Mouse (Mus musculus): ENCODE measurements around the gene Wbp11. TPM values are rescaled to one million over a fixed set of nuclear protein-coding genes. Genes with fewer than 3 reads are reported as not detected.

Gene Wbp11
- total RNA-seq (2021): 100 to 1,000 TPM; 119 to 130 TPM

DNA sequence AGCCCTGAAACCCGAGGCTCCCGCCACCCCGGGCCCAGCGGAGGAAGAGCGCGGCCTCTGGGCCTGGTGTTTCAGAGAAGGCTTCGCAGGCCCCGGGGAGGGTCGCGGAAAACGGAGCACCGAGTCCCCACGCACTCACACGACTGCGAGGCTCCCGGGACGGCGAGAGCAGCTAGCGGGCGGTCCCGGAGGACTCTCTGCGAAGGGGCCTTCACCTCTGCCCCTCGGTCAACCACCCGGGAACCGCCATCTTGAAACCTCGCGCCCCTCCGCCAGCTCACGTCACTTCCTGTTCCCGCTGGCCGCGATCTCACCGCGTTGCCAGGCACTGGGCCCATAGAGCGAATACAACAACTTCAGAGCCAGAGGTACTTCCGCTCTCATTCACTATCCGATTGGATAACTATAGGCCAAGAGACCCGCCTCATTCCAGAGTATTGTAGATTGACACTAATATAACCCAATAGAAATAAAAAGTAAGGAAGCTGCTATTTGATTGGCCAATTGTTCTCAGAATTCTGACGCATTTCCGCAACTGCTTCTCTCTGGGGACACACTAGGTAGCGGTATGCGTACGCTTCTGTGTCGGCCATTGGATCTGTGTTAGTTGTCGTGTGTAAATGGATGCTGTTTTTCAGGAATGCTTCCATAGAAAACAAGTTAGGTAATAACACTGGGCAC is at the start of gene Wbp11:
Gene Wbp11 (minus strand): TSS at position 353 of the 681 bp plus-strand sequence.
- peak; percentile 95 to 96 for DNase-seq

GRCm38 (mm10) chr6:136875670-136876069 is 47.6 kb upstream of the Wbp11 start, which contains the start of gene Mgp:
Gene Mgp, minus strand, starts transcription at chr6:136875823.
- no peak for DNase-seq

DNA sequence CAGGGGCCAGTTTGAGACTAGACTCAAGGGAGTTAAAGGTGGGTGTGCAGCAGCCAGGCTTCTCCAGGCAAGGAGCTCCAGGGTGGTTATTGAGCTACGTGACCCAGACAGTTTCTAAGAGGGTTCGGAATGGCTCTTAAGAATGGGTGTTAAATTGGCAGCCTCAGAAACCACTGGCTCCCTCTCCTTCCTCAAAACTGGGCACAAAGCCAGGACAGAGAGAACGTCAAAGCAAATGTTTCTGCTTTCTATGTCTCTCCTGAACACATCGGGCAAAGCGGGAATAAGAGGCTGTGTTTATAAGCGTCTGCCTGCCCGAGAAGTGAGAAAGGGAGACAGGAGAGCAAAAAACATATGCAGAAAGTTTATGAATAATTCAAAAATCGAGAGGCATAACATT is 46.6 kb upstream of the Wbp11 start:
- no peak for DNase-seq

DNA sequence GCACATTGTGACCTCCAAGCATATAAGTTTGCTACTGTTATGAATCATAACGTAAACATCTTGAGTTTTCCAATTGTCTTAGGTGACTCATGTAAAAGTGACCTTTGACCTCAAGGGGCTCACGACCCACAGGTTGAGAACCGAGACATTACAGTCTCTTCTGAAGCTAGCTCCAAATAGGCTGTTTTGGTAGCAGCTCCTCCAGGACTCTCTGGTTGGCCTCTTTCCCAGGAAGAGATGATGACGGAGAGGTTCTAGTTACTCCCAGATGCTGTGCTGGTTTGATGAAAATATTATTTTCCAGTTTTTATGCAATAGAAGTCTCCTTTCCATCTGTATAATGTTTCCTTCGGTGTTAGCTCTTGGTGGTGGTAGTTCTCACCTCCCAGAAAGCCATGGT is 40.9 kb upstream of the Wbp11 start:
- DNase-seq: no peak

- DNase-seq: no peak
Observed at GRCm38 (mm10) chr6:136866150-136866549, 38.1 kb upstream of the Wbp11 start.

DNA sequence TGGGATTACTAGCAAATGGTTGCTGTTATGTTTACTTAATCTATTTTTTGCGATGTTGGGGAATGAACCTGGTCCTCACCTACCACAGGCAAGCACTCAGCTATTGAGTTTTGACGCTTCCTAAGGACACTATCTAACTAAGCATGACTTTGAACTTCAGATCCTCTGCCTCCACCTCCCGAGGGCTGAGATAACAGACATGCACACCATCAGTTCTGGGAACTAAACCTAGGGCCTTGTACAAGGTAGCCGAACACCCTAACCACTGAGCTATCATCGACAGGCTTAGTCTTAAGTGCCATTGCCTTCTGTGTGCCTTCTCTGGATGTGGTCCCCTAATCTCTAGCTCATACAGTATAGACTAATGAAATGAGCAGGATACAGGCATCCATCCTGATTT is 37.3 kb upstream of the Wbp11 start:
- no peak for DNase-seq

DNA sequence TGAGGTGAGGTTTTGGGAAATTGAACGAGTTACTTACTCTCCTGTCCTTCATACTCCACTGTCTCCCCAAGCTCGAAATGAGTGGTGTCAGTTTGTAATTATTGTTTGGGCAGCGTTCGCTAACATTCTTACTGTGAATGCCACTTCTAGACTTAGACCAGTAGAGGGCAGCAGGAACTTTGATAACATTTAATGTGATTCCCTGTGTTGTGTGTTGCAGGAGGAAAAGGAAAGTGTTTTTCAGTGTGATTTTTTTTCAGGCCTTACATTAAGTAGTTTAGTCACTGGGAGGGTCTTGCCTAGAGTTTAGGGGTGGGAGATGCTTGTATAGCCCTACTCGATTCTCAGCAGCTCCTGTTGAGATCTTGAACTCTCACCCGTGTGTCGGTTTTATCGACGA is 33.0 kb upstream of the Wbp11 start:
- DNase-seq: no peak

DNA sequence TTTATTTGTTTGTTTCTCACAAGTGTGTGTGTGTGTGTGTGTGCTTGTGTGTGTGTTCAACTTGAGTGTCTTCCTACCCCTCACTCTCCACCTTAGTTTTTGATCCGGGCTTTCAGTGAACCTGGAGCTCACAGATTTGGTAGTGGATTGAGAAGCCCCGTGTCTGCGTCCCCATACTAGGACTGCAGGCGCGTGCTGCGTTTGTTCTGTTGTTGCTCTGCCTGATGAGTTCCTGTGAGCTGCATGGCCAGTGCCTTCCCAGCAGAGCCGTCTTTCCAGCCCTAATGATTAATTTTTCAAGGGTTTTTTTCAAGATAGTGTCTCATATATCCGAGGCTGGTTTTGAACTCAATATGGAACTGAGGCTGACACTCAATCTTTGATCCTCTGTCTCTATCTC is 30.4 kb upstream of the Wbp11 start:
- DNase-seq: no peak

GRCm38 (mm10) chr6:136857873-136858260 is 29.8 kb upstream of the Wbp11 start:
- DNase-seq: no peak

DNA sequence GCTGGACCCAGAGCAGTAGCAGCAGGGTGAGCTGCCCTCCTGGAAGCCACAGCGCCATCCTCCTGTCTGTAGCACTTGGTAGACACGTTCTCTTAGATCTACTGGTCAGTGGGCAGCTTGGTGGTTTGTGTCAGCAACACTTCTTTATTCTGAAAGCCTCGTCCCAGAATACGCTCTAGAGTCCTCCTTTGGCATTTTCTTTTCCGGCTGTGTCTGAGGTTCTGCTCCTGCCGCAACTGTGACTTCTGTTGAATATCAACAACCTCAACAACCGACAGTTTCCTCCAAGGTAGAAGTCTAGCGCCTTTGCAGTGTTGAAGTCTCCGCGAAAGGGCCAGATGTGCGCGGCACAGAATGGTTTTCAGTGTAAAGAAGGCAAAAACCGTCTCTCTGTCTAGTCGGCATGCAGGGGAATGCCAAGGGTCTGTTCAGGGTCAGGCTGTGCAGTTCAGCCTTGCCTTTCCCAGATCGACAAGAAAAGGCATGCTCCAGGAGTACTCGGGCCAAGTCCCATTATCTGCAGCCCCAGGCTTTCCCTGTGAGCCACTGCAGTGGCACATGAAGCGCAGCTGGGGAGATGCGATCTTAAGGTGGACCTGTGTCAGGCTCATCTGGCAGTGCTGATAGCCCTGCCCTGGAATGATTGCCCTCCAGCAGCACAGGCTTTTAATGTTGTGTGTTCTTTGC is 29.3 kb upstream of the Wbp11 start, which contains the start of gene Art4:
Gene Art4 (minus strand): TSS at position 548 of the 687 bp plus-strand sequence.
- DNase-seq: no peak

- no peak for DNase-seq
Observed at GRCm38 (mm10) chr6:136856071-136856636, 28.1 kb upstream of the Wbp11 start.

DNA sequence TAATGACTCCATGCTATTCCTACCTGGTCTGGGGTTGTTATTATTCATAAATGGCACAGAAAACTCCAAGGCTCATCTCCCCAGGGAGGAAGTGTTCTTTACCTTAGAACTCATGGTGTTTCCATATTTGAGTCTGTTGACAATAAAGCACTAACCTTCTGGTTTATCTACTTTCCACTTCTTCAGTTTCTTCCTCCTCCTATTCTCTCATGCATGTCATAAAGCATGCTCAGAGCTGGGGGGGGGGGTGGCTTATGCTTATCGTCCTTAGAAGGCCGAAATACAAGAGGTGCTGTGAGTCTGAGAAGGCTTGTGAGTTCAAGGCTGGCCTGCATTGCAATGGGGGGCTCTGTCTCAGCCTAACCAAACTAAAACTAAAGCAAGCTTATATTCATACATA is 27.1 kb upstream of the Wbp11 start:
- DNase-seq: no peak

- DNase-seq: no peak
Observed at GRCm38 (mm10) chr6:136854361-136854781, 26.3 kb upstream of the Wbp11 start.

DNA sequence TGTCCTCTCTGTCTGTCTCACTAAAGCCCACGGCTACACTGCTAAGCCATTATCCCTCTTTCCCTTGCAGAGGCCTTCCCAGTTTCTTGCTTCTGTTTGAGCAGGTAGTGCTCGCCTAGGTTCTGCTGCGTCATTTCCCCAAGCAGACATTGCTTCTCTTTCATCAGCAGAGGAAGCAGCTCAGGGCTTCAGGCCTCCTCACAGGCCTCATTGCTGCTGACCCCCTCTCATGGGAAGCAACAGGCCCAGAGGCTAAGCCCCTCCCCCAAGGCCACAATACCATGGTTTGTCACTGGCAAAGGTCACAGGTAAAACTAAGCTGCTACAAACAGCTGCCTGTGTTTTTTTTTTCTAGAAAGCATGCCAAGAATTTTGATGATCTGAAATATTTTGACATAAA is 24.7 kb upstream of the Wbp11 start:
- no peak for DNase-seq

GRCm38 (mm10) chr6:136852348-136852747 is 24.3 kb upstream of the Wbp11 start:
- no peak for DNase-seq

DNA sequence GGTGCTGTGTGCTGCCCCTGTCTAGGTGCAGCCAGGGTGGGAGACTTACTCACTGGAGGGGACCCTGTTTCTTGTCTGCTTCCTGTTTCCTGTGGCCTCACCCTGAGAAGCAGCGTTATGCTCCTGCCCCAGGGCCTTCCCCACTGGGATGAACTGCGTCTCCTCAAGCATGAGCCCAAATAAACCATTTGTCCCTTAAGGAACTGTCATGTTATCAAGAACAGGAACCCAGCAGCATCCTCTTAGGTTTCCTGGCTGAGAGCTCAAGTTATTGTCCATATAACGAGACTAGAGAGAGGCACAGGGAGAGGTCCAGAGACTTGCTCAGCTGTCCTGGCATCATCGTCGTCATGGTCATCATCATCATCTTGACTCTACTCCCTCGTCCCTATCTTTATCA is 22.2 kb upstream of the Wbp11 start:
- DNase-seq: no peak

GRCm38 (mm10) chr6:136848971-136849370 is 20.9 kb upstream of the Wbp11 start:
- no peak for DNase-seq

DNA sequence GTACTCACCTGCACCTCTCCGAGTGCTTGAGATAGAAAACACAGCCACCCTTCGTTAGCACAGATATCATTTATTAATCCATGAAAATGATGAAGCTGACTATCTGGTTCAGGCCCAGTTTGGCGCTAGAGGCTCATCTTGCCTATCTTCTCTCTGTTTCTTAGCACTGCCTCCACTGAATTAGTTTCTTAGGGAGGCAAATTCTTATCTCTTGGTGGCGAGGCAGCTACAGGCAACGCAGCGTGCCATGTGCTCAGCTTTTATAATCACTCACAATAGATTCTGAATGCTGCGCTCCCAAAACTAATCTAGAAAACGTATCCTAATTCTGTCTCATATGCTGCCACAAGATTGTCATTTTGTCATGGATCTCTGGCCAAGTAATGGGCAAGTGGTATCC is 20.4 kb upstream of the Wbp11 start:
- no peak for DNase-seq

GRCm38 (mm10) chr6:136847790-136848189 is 19.8 kb upstream of the Wbp11 start:
- DNase-seq: no peak

DNA sequence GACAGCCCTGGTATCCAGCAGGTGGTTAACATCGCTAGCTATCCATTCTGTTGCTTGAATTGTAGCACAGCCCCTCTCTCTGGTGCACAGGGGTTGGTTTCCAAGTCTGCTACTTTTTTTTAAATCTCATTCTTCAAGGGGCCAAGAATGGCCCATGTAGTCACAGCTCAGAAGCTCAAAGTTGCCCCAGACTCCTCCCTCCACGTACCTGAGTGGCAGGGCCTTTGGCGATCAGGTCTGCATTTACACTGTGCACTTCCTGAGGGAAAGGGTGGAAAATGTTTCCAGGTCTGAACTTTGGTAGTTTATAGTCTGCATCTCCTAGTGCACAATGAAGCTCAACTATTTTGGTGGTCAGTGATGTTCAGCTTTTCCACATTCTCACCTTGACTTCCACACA is 19.2 kb upstream of the Wbp11 start:
- no peak for DNase-seq

GRCm38 (mm10) chr6:136845706-136846480 is 17.9 kb upstream of the Wbp11 start:
- DNase-seq: no peak

GRCm38 (mm10) chr6:136844903-136845302 is 16.9 kb upstream of the Wbp11 start:
- DNase-seq: no peak

DNA sequence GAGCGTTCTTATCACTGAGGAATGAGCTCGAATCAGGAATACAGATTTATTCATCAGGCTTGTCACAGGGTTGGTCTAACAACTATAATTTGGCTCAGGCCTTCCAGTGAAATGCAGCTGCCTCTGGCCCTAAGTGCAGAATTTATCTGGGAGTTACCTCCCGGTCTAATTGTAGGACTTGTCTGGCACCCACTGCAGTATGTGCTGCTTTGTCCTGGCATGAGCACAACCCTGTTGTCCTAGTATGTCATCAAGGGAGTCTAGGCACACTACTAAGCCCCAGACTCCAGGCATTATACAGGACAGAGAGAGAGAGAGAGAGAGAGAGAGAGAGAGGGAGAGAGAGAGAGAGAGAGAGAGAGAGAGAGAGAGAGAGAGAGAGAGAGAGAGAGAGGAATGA is 9.3 kb upstream of the Wbp11 start:
- DNase-seq: no peak
